Mouse (Mus musculus): ENCODE data around the gene Camk2b.

Gene Camk2b

GRCm38 (mm10) chr11:5930578-5930977 is 135.6 kb downstream of the Camk2b start:
- no peak for DNase-seq

GRCm38 (mm10) chr11:5926696-5927220 is 139.4 kb downstream of the Camk2b start:
- no peak for DNase-seq

GRCm38 (mm10) chr11:5924699-5925098 is 141.5 kb downstream of the Camk2b start:
- no peak for DNase-seq

- DNase-seq = no peak
Measured at GRCm38 (mm10) chr11:5920323-5920960, 145.7 kb downstream of the Camk2b start.

All from right cerebral cortex, adult 18-20 months (tissue).